In the genomic region with DNA sequence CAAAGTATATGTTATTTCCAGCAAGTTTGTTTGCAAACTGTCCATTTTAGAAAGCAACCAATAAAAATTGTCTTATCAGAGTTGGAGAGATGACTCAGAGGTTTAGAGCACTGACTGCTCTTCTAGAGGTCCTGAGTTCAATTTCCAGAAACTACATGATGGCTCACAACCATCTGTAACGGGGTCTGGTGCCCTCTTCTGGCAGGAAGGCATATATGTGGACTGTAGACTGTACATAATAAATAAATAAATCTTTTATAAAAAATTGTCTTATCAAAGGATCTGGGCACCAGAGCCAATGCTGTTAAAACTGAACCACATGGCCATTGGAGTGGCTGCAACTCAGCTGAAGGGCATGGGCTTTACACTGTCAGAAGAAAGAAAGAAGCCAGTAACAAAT, we compare ENCODE assay signal across 7 mouse cellular contexts. TPM values are rescaled to one million over a fixed set of nuclear protein-coding genes. Genes with fewer than 3 reads are reported as not detected.
DNase-seq lines count a peak whose midpoint lies in the region; ATAC-seq and TF ChIP-seq lines count a peak whose summit lies in the region.

No protein-coding gene starts in this region.

- no peaks in the 10 kb centered on the region for H3K9me3 ChIP-seq in kidney, postnatal 0 days (replicated peaks; ENCODE audit: low read length)
- no peaks in the 10 kb centered on the region for H3K9me3 ChIP-seq in kidney, embryonic 16.5 days (ENCODE audit: low read length)
- no peaks in the 10 kb centered on the region for H3K9me3 ChIP-seq in E14TG2a.4 (ENCODE audit: low read length)

- no peak for ATAC-seq in kidney, postnatal 0 days (replicated peaks; ENCODE audit: low FRiP score, low read depth)
- no peak for ATAC-seq in kidney, embryonic 16.5 days (ENCODE audit: low FRiP score, low TSS enrichment)
- peak; percentile 66 for ATAC-seq in megakaryocyte progenitor cell, adult 5-6 weeks (replicated peaks; ENCODE audit: poor library complexity)

- no peak overlapping the region for H3K4me2 ChIP-seq in kidney, postnatal 0 days (ENCODE audit: low read length)
- H3K4me2 ChIP-seq in kidney, embryonic 16.5 days (replicated peaks; ENCODE audit: low read depth, low read length) = no peak overlapping the region

- peaks cover 37% of the 10 kb centered on the region for H3K36me3 ChIP-seq in kidney, postnatal 0 days (ENCODE audit: insufficient read depth, low read length)
- H3K36me3 ChIP-seq in kidney, embryonic 16.5 days (ENCODE audit: insufficient read depth, low read length) = peaks cover 41% of the 10 kb centered on the region
- H3K36me3 ChIP-seq in E14TG2a.4 (ENCODE audit: insufficient read depth, low read length) = peaks cover 70% of the 10 kb centered on the region

- no peak overlapping the region for H3K9ac ChIP-seq in kidney, postnatal 0 days (ENCODE audit: low read depth, low read length)
- H3K9ac ChIP-seq in kidney, embryonic 16.5 days (replicated peaks; ENCODE audit: low read length) = no peak overlapping the region

- H3K27me3 ChIP-seq in kidney, postnatal 0 days (ENCODE audit: insufficient read depth, low read length) = no peaks in the 10 kb centered on the region
- H3K27me3 ChIP-seq in kidney, embryonic 16.5 days (ENCODE audit: insufficient read depth, low read length) = no peaks in the 10 kb centered on the region
- no peaks in the 10 kb centered on the region for H3K27me3 ChIP-seq in E14TG2a.4 (ENCODE audit: insufficient read depth, low read length)

- peak; percentile 39 for DNase-seq in kidney, postnatal 0 days (ENCODE audit: low spot score)
- DNase-seq in adipocyte (ENCODE audit: low spot score) = peak; percentile 12
- DNase-seq in layer of hippocampus, adult 9-11 months = no peak
- no peak for DNase-seq in gastrocnemius, postnatal 4 days (ENCODE audit: low spot score in 2 of 2)

- no peaks in the 10 kb centered on the region for H3K4me1 ChIP-seq in kidney, postnatal 0 days (replicated peaks; ENCODE audit: insufficient read depth, low read length)
- no peaks in the 10 kb centered on the region for H3K4me1 ChIP-seq in kidney, embryonic 16.5 days (ENCODE audit: insufficient read depth, low read length)
- peaks cover 16% of the 10 kb centered on the region for H3K4me1 ChIP-seq in E14TG2a.4 (replicated peaks; ENCODE audit: low read depth, low read length)

- no peak overlapping the region for H3K27ac ChIP-seq in kidney, postnatal 0 days
- no peak overlapping the region for H3K27ac ChIP-seq in kidney, embryonic 16.5 days (ENCODE audit: low read length)

- WGBS in kidney, postnatal 0 days = 84% methylated on average over 1 of the region's 1 CpGs
- 80% methylated on average over 1 of the region's 1 CpGs for WGBS in kidney, embryonic 16.5 days

- TF ChIP-seq CTCF in kidney, postnatal 0 days (IDR thresholded peaks at IDR 0.05; ENCODE audit: low read depth) = peak; percentile 58
- TF ChIP-seq CTCF in E14TG2a.4 (conservative IDR thresholded peaks at IDR 0.05; ENCODE audit: low read length) = peak; percentile 31

- H3K4me3 ChIP-seq in kidney, postnatal 0 days (replicated peaks; ENCODE audit: low read depth, low read length) = no peak overlapping the region
- no peak overlapping the region for H3K4me3 ChIP-seq in kidney, embryonic 16.5 days (ENCODE audit: low read length)
- H3K4me3 ChIP-seq in E14TG2a.4 (replicated peaks; ENCODE audit: low read length) = no peak overlapping the region

RNA-seq across cellular contexts. Expression of a gene that starts 7.1 kb away (rescaled TPM):
- 37.5 and 41.2 TPM in 2 replicates for polyA plus RNA-seq in kidney, postnatal 0 days (2015; fragmentation: Nextera tagmentation; extraction: Ambion mirVana)
- polyA plus RNA-seq in kidney, embryonic 16.5 days (2015; fragmentation: Nextera tagmentation; extraction: Ambion mirVana) = 38.9 and 41.7 TPM in 2 replicates
- total RNA-seq in megakaryocyte progenitor cell, adult 5-6 weeks (2015) = 44.9 and 48.9 TPM in 2 replicates
- total RNA-seq in megakaryocyte progenitor cell, adult 5-6 weeks (2017) = 23.2 and 25.4 TPM in 2 replicates
- total RNA-seq in gastrocnemius, postnatal 4 days (2021) = 10 to 100 TPM; 27.3 to 29.5 TPM

RNA-seq across cellular contexts. Expression of a gene that starts 34.5 kb away (rescaled TPM):
- 11.8 and 15.9 TPM in 2 replicates for polyA plus RNA-seq in kidney, postnatal 0 days (2015; fragmentation: Nextera tagmentation; extraction: Ambion mirVana)
- polyA plus RNA-seq in kidney, embryonic 16.5 days (2015; fragmentation: Nextera tagmentation; extraction: Ambion mirVana) = 12.8 and 13.0 TPM in 2 replicates
- 1.7 and 1.8 TPM in 2 replicates for total RNA-seq in megakaryocyte progenitor cell, adult 5-6 weeks (2015)
- total RNA-seq in megakaryocyte progenitor cell, adult 5-6 weeks (2017) = 0.33 and 1.8 TPM in 2 replicates
- 10 to 100 TPM; 72.4 to 88.9 TPM for total RNA-seq in gastrocnemius, postnatal 4 days (2021)

Comparison
In these comparisons a context has a peak if more than half of its experiments do, and no peak if none do; other contexts are left out.
1. DNase-seq: peak in kidney, postnatal 0 days (single experiment) and adipocyte (single experiment); none in layer of hippocampus, adult 9-11 months (single experiment) and gastrocnemius, postnatal 4 days (0 of 2).
2. RNA of a gene that starts 34.5 kb away (total RNA-seq): 72.4 to 88.9 TPM in gastrocnemius, postnatal 4 days; 0.33 to 1.8 TPM in megakaryocyte progenitor cell, adult 5-6 weeks; every median in the first group is over 10 times any median in the second.